Mouse (Mus musculus) bone marrow, adult 2 months (tissue): Measurements from ENCODE around the gene Lsm3.

ENCODE experiments used
- CTCF ChIP-seq: fragments of 200-500 bp; IDR thresholded peaks from 2 replicates; pipeline ENCODE4 v1.5.1; 2011; ENCODE audit warnings: low read length, control low read depth; ENCODE audit not compliant: control insufficient read depth, insufficient read depth
- POLR2A ChIP-seq: fragments of 200-500 bp; IDR thresholded peaks from 2 replicates; pipeline ENCODE4 v1.6.1; 2011; ENCODE audit warnings: low read depth, mild to moderate bottlenecking, control low read depth, low read length, borderline replicate concordance; ENCODE audit not compliant: control insufficient read depth

DNA sequence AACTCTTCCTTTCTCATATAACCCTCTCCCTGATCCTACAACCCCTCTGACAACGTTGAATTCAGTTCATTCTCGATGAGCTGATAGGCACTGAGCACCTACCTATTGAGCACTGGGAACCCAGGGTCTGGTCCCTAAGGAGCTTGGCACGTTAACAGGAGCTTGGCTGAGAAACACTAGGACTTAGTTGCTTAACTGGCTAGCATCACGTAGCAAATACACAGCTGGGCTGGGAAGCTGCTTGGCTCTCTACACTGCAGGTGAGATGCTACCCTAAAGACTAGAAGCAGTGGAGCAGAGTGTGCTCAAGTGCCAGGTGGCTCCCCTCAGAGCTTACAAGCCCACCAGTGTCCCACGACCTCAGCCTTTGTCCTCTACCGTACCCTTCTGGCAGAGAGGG is 16.9 kb downstream of the Lsm3 start:
- TF ChIP-seq POLR2A: no peak
- no peak for TF ChIP-seq CTCF
